Mouse (Mus musculus) lung, postnatal 0 days (tissue): ENCODE results near the gene Adcy5.

Experiments used
- CTCF ChIP-seq: IDR thresholded peaks from 2 replicates; pipeline ENCODE4 v1.5.1; 2016; ENCODE audit warnings: antibody characterized with exemption, mild to moderate bottlenecking
- EP300 ChIP-seq: IDR thresholded peaks from 2 replicates; pipeline ENCODE4 v1.6.1; 2016; ENCODE audit warnings: antibody characterized with exemption, mild to moderate bottlenecking, control low read depth

DNA sequence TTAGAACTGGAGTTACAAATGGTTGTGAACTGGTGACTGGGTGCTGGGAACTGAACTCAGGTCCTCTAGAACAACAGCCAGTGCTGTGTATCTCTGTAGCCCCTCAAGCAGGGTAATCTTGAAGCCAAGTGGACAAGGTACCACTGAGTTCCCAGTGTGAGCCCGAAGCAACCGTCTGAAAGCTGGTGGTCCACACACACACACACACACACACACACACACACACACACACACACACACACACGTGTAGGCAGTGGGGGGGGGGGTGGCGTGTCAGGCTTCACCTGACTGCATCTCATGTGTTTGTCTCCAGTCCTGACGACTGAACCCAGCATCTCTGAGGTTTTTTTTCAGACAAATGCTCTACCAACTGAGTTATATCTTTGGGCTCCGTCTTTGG is 145.5 kb downstream of the Adcy5 start:
- TF ChIP-seq CTCF (no peak), EP300 (no peak)
